Mouse (Mus musculus) olfactory bulb, adult 2 months (tissue): ENCODE data around the gene BC049762.

Experiments used
- CTCF ChIP-seq: fragments of 200-500 bp; IDR thresholded peaks from 2 replicates; pipeline ENCODE4 v1.5.1; 2012; ENCODE audit warnings: low read depth, mild to moderate bottlenecking, low read length, moderate library complexity; ENCODE audit not compliant: insufficient read depth
- POLR2A ChIP-seq: fragments of 200-500 bp; IDR thresholded peaks from 2 replicates; pipeline ENCODE4 v1.6.1; 2012; ENCODE audit warnings: mild to moderate bottlenecking, low read depth, low read length, moderate library complexity; ENCODE audit not compliant: insufficient read depth

- TF ChIP-seq CTCF (no peak), POLR2A (no peak)
These were observed 48.8 kb downstream of the BC049762 start for GRCm38 (mm10) chr11:51214021-51214420.
